Mouse (Mus musculus): ENCODE results near the gene Crisp4.

The Crisp4 gene

GRCm38 (mm10) chr1:18145802-18146201, at the start of gene Crisp4:
Gene Crisp4, minus strand, starts transcription at chr1:18145902.
- DNase-seq (ENCODE audit: low spot score): no peak

GRCm38 (mm10) chr1:18191719-18192118, 46.0 kb upstream of the Crisp4 start:
- no peak for DNase-seq (ENCODE audit: low spot score)

GRCm38 (mm10) chr1:18190714-18191712, 45.3 kb upstream of the Crisp4 start:
- DNase-seq (ENCODE audit: low spot score): no peak

- DNase-seq (ENCODE audit: low spot score): no peak
Measured at GRCm38 (mm10) chr1:18181167-18181566, 35.5 kb upstream of the Crisp4 start.

DNA sequence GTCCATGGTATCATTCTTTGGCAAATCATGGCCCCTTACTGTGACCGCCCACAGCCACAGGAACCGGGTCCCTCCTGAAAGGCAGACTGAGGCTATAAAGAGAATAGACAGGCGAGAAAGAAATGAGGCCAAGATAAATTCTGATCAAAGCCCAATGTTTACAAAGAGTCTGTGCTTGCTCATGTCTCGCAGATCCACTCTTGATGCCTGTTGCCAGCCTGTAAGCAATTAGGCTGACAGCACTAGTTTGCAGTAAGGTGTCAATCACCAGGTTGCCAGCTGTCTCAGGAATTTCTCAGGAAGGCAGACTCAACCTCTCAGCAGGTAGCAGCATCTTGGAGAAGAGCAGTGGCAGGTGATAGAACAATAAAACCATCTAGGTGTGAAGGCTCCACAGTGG, 24.9 kb upstream of the Crisp4 start:
- no peak for DNase-seq (ENCODE audit: low spot score)

- no peak for DNase-seq (ENCODE audit: low spot score)
Measured at GRCm38 (mm10) chr1:18168261-18168660, 22.6 kb upstream of the Crisp4 start.

DNA sequence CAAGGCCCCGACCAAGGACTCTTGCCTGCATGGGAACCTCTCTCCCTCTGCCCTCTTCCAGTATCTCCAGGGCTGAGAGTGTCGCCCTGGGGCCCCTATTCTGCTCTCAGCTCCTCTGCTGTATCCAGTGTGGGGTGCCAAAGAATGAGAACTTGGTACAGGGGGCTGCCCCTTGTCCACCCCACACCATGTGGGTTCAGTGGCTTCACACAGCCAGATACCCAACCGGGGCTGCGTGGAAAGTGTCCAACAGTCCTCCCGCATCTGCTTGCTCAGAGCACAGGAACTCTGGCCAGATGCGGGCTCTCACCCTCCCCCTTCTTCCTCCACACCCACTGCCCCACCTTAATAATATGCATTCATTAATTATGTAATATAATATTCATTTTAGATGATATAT, 13.4 kb upstream of the Crisp4 start:
- DNase-seq (ENCODE audit: low spot score): no peak

DNA sequence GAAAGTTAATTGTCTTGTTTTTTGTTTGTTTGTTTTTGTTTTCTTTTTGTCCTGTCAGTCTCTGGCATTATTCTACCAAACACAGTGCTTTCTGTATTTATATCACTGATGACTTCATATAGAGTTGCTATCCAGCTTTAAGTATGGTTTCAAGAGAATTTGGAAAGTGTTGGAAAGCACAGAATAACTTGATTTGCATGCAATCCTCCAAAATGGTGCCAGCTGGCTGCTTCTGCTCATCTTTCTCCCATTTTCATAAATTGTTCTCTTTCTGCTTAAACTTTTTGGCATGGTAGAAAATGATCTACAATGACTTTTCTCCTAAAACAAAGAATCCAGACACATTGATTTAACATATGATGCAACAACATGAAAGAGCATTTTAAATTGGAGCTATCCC, 2.5 kb upstream of the Crisp4 start:
- DNase-seq (ENCODE audit: low spot score): no peak

- DNase-seq (ENCODE audit: low spot score): no peak
Measured at GRCm38 (mm10) chr1:18131691-18132090, 14.0 kb downstream of the Crisp4 start.

DNA sequence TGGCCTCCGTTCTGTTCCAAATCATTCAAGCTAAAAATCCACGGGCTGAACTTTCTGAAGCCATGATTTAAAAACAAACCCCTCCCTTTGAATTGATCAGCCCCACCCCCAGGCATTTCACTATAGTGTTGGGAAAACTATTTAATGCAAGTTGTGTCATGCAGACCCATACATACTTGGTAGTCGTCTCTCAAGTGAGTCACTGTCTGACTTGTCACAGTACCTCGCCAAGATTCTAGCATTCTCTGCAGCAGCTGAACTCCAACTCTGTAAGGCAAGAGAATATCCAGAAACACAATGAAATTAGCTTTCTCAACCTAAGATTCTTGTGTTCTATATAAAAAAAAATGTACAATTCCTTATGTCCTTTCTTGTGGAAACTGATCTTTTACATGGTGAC, 15.7 kb downstream of the Crisp4 start:
- no peak for DNase-seq (ENCODE audit: low spot score)

DNA sequence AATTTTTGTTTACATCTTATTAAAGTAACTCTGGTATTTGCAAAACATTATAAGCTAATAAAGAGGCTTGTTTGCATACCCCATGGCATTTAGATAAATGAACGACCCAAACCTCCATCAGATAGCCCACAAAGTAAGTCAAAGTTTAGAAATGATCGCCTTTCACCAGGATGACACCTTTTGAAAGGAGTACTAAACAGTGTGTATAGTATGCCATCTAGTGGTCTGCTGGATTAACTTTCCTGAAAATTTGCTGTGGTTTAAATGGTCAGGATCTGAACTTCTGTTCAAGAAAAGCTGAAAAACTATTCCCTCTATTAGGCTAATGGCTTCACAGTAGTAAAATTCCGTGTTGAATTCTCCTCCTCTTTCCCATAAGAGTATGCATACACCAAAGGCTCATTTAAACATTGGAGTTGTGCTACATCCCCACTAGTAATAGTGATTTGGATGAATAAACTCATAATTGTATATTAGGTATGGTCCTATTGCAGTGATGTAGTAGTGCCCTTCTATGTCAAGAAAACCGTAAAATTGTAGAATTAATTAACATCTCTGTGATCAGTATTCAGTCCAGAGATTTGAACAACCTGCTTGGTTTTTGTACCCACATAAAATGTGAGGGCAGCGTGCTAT, 38.9 kb downstream of the Crisp4 start:
- DNase-seq (ENCODE audit: low spot score): no peak

DNA sequence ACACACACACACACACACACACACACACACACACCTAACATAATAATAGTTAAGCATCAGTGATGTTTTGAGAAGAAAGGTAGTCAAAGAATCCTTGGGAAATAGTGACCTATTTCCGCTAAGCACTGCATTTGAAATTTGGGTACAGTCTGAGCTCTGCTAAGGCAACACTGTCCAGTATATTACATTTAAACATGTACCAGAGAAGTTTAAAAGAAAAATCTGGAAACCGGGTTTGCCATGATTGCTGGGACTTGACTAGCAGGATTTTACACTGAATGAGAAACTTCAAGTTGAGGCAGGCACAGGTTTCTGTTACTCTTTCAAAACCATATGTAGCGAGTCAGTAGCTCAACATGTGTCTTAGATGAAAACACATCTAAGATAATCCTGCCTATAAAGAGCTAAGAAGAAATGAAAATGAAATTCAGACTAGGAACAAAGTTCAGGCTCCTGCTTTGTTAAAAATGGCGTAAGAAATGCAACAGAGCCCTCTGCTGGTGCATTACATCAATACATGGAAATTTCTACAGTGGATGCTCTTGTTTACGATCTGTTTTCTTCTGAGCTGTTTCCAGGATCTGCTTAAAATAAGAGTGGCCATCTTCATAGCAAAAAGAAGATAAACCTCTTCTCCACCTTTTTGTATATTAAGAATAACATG, 39.7 kb downstream of the Crisp4 start:
- DNase-seq (ENCODE audit: low spot score): no peak

GRCm38 (mm10) chr1:18105029-18105865, 40.5 kb downstream of the Crisp4 start:
- no peak for DNase-seq (ENCODE audit: low spot score)
